Mouse (Mus musculus) hindbrain, embryonic 16.5 days (tissue): ENCODE measurements around the gene Rabepk. TPM values are rescaled to one million over a fixed set of nuclear protein-coding genes. Genes with fewer than 3 reads are reported as not detected.
"Not testable (repeated sequence)": the region's sequence is repeated elsewhere in the genome, so short reads cannot be mapped to it uniquely, and the experiment has no call there.

ENCODE experiments used
- ATAC-seq: fragments of 200-750 bp; cut with Nextera tagmentation; 2 replicates; pipeline ENCODE4 v1.8.0; 2017; ENCODE audit warnings: moderate TSS enrichment, moderate library complexity
- H3K27ac ChIP-seq: fragments of 300-500 bp; sonication (generic); 2 replicates; pipeline ENCODE4 v1.5.1; 2014; ENCODE audit warnings: low read depth, mild to moderate bottlenecking, control low read depth, low read length, moderate library complexity
- H3K27me3 ChIP-seq: fragments of 300-500 bp; sonication (generic); replicated peaks from 2 replicates; pipeline ENCODE4 v1.6.1; 2014; ENCODE audit warnings: low read length; ENCODE audit not compliant: control insufficient read depth, insufficient read depth
- H3K36me3 ChIP-seq: fragments of 300-500 bp; sonication (generic); 2 replicates; pipeline ENCODE4 v1.6.1; 2014; ENCODE audit warnings: mild to moderate bottlenecking, low read length, moderate library complexity, mixed read lengths; ENCODE audit not compliant: control insufficient read depth, insufficient read depth
- H3K4me1 ChIP-seq: fragments of 300-500 bp; sonication (generic); 2 replicates; pipeline ENCODE4 v1.6.1; 2014; ENCODE audit warnings: low read depth, low read length; ENCODE audit not compliant: control insufficient read depth, insufficient read depth
- H3K4me2 ChIP-seq: fragments of 300-500 bp; sonication (generic); 2 replicates; pipeline ENCODE4 v1.6.1; 2014; ENCODE audit warnings: mild to moderate bottlenecking, low read length, control low read depth, moderate library complexity
- H3K4me3 ChIP-seq: fragments of 300-500 bp; sonication (generic); 2 replicates; pipeline ENCODE4 v1.5.1; 2014; ENCODE audit warnings: mild to moderate bottlenecking, low read length, control low read depth, moderate library complexity
- H3K9ac ChIP-seq: fragments of 300-500 bp; sonication (generic); 2 replicates; pipeline ENCODE4 v1.6.1; 2014; ENCODE audit warnings: low read depth, mild to moderate bottlenecking, control low read depth, low read length, moderate library complexity
- H3K9me3 ChIP-seq: fragments of 300-500 bp; sonication (generic); 2 replicates; pipeline ENCODE4 v1.6.1; 2014; ENCODE audit warnings: mild to moderate bottlenecking, low read length, moderate library complexity; ENCODE audit not compliant: control insufficient read depth
- WGBS: fragments of 180-500 bp; shearing (Covaris S2); extraction: QIAGEN DNeasy Blood & Tissue Kit; methylation state at CpG from one replicate; pipeline ENCODE4 v1.1.7; 2014; 5-methylcytosine and 5-hydroxymethylcytosine counted together
- polyA plus RNA-seq: library from polyadenylated mRNA; unstranded; fragments of >200 nt; fragmentation: Nextera tagmentation; extraction: Ambion mirVana; gene quantifications from 2 replicates; pipeline ENCODE4 v1.2.1, GENCODE M21; 2015

Gene Rabepk
- polyA plus RNA-seq, 1 experiment from 2014 or later, result 29.7 TPM

DNA sequence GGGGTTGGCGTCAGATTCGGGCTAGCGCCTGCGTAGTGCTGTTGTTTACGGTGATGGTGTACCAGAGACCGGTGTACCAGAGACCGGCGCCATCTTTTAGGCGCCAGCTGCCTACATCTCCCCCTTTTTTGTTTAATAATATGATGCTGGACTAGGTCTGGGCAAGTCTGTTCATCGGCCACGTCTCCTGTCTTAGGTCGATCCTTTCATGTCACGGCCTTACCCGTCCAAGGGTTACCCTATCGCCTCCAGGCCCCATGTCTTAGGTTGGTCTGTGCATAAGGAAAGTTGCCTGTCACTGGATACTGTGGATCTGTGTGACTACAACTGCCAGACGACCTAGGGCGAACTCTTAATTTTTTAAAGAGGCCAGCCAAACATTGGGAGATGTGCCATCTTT lies 30.4 kb upstream of the Rabepk start:
- not testable (repeated sequence) for H3K4me1 ChIP-seq, H3K36me3 ChIP-seq, H3K4me3 ChIP-seq, H3K4me2 ChIP-seq, H3K27ac ChIP-seq, H3K9ac ChIP-seq, ATAC-seq, H3K27me3 ChIP-seq
- H3K9me3 ChIP-seq, result peaks cover 10% of the 10 kb centered on the region; the same call in 1 of the 2 replicates
- 92% methylated on average over 17 of the region's 17 CpGs for whole genome bisulfite sequencing

DNA sequence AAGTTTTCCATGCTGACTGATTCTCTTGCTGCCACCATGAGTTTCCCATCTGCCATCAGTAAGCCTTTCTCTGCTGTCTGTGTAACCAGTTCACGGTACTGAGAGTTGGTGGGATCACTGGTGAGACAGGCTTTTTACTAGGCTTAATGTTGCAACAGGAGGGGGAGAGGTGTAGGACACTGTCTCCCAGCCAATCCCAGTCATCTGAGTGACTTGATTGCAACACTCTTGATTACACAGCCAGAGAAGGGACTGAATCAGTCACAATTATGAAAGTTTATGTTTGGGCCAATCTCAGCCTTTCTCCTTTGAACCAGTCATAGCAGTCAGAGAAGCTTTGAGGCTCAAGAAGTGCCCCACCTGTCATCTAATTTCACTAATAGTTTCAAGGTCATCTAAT lies 28.3 kb upstream of the Rabepk start:
- no peak for ATAC-seq
- H3K36me3 ChIP-seq, result no peaks in the 10 kb centered on the region

GRCm38 (mm10) chr2:34827591-34827990 lies 27.9 kb upstream of the Rabepk start:
- no peak overlapping the region for H3K27ac ChIP-seq
- 93% methylated on average over 4 of the region's 4 CpGs for WGBS
- H3K9me3 ChIP-seq, result peaks cover 10% of the 10 kb centered on the region; the same call in 1 of the 2 replicates
- peaks cover 18% of the 10 kb centered on the region for H3K4me1 ChIP-seq
- H3K27me3 ChIP-seq, result no peaks in the 10 kb centered on the region
- H3K9ac ChIP-seq, result no peak overlapping the region
- H3K36me3 ChIP-seq, result no peaks in the 10 kb centered on the region
- no peak overlapping the region for H3K4me3 ChIP-seq
- H3K4me2 ChIP-seq, result no peak overlapping the region
- ATAC-seq, result no peak

More for the DNA sequence above, 28.3 kb upstream of the Rabepk start:
- Histone ChIP-seq H3K4me3 (no peak overlapping the region), H3K4me1 (peaks cover 18% of the 10 kb centered on the region), H3K9me3 (peaks cover 10% of the 10 kb centered on the region; the same call in 1 of the 2 replicates), H3K27ac (no peak overlapping the region), H3K4me2 (no peak overlapping the region), H3K27me3 (no peaks in the 10 kb centered on the region), H3K9ac (no peak overlapping the region)
- WGBS, result 84% methylated on average over 1 of the region's 1 CpGs

- Histone ChIP-seq H3K4me1 (peaks cover 18% of the 10 kb centered on the region), H3K4me3 (peak overlapping the region; percentile 94), H3K9me3 (peaks cover 10% of the 10 kb centered on the region; the same call in 1 of the 2 replicates), H3K27ac (peak overlapping the region; percentile 81), H3K27me3 (no peaks in the 10 kb centered on the region), H3K4me2 (peak overlapping the region; percentile 98), H3K9ac (peak overlapping the region; percentile 98), H3K36me3 (no peaks in the 10 kb centered on the region)
- ATAC-seq, result peak; percentile 44
- WGBS, result 37% methylated on average over 20 of the region's 21 CpGs
Measured at GRCm38 (mm10) chr2:34826460-34827231, 26.9 kb upstream of the Rabepk start.

GRCm38 (mm10) chr2:34825827-34826459 lies 26.2 kb upstream of the Rabepk start, which contains the start of gene Fbxw2:
TSS of gene Fbxw2 (minus strand) at chr2:34826311.
- Histone ChIP-seq H3K27ac (peak within 1 kb of the TSS; percentile 81), H3K36me3 (no peaks in the 10 kb centered on the region), H3K9me3 (peaks cover 10% of the 10 kb centered on the region; the same call in 1 of the 2 replicates), H3K9ac (peak within 1 kb of the TSS; percentile 98), H3K4me2 (peak within 1 kb of the TSS; percentile 98), H3K27me3 (no peaks in the 10 kb centered on the region), H3K4me1 (peaks cover 18% of the 10 kb centered on the region), H3K4me3 (peak within 1 kb of the TSS; percentile 94)
- ATAC-seq, result peak; percentile 98
- WGBS, result under 1% methylated on average over 55 of the region's 57 CpGs

DNA sequence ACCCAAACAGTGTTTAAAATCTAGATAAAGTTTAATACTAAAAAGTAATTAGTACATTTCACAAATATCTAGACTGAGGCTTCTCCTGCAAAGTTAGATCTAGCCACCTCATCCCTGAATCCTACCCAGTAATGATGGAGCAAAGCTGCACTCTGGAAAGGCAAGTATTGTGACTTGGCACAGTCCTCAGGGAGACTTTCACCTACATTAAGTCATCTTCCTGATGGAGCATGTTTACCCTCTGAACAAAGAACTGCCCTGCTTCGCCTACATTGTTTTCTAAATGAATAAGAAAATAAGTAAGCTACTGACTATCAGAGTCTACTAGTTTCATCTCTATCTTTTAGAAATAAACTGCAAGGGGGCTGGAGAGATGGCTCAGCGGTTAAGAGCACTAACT lies 18.8 kb upstream of the Rabepk start:
- Histone ChIP-seq H3K4me2 (no peak overlapping the region), H3K9ac (no peak overlapping the region), H3K4me1 (no peaks in the 10 kb centered on the region), H3K36me3 (peaks cover 10% of the 10 kb centered on the region; the same call in 1 of the 2 replicates), H3K27ac (no peak overlapping the region), H3K9me3 (no peaks in the 10 kb centered on the region), H3K4me3 (no peak overlapping the region), H3K27me3 (no peaks in the 10 kb centered on the region)
- 91% methylated on average over 2 of the region's 2 CpGs for WGBS
- ATAC-seq, result no peak

GRCm38 (mm10) chr2:34815893-34816292 lies 16.2 kb upstream of the Rabepk start:
- H3K27ac ChIP-seq, H3K27me3 ChIP-seq, H3K4me2 ChIP-seq, H3K9ac ChIP-seq, ATAC-seq, H3K4me3 ChIP-seq, H3K9me3 ChIP-seq, H3K4me1 ChIP-seq: not testable (repeated sequence)
- H3K36me3 ChIP-seq, result peaks cover 22% of the 10 kb centered on the region
- WGBS, result 97% methylated on average over 2 of the region's 2 CpGs

GRCm38 (mm10) chr2:34812706-34813105 lies 13.0 kb upstream of the Rabepk start:
- Histone ChIP-seq H3K9ac (no peak overlapping the region), H3K4me2 (no peak overlapping the region), H3K36me3 (peaks cover 22% of the 10 kb centered on the region), H3K27ac (no peak overlapping the region), H3K9me3 (no peaks in the 10 kb centered on the region), H3K27me3 (no peaks in the 10 kb centered on the region), H3K4me1 (no peaks in the 10 kb centered on the region), H3K4me3 (no peak overlapping the region)
- 88% methylated on average over 7 of the region's 7 CpGs for WGBS
- ATAC-seq, result no peak

GRCm38 (mm10) chr2:34810775-34811174 lies 11.1 kb upstream of the Rabepk start:
- H3K27ac ChIP-seq, result no peak overlapping the region
- no peak overlapping the region for H3K9ac ChIP-seq
- H3K36me3 ChIP-seq, result peaks cover 17% of the 10 kb centered on the region
- no peaks in the 10 kb centered on the region for H3K27me3 ChIP-seq
- ATAC-seq, result no peak
- no peak overlapping the region for H3K4me3 ChIP-seq
- no peaks in the 10 kb centered on the region for H3K9me3 ChIP-seq
- 96% methylated on average over 3 of the region's 3 CpGs for WGBS
- no peak overlapping the region for H3K4me2 ChIP-seq
- no peaks in the 10 kb centered on the region for H3K4me1 ChIP-seq
